Mouse (Mus musculus) ES-CJ7 (cell line): ENCODE data around the gene Zfp282.

Source experiments
- DNase-seq: peaks from one replicate; pipeline ENCODE4 v3.0.0; 2011; ENCODE audit warnings: low read depth, low spot score

Zfp282 gene

DNA sequence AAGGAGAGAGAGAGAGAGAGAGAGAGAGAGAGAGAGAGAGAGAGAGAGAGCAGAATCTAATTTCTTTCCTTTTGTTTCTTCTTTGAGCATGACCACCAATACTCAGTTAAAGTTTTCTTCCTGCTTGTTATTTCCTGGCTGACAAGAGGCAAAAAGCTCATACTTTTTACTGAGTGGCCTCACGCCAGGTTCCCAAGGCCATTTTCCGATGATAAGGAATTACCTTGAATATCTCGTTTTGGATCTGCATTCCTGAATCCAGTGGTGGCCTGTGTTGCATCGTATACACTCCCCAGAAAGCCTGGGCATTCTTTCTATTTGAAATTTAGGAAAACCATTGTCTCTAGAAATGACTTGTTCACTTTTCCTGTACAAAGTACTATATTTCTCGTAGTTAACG lies 22.4 kb downstream of the Zfp282 start:
- DNase-seq = no peak

DNA sequence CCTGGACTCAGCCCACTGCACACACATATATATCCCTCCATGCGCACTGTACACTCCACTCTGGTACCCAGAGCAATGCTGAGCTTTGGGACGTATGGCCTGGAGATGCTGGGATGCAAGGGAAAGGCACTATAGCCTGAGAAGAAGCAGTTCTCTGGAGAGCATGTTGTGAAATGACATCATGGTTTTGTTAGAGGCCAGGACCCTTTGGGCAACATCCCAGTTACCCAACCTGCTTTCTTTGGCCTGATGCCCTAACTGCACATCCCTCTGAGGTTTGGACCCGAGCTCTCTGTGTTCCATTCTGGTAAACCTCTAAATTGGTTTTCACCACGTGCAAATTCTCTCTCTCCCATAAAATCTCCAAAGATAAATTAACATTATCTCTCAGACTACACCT lies 26.6 kb downstream of the Zfp282 start:
- no peak for DNase-seq

DNA sequence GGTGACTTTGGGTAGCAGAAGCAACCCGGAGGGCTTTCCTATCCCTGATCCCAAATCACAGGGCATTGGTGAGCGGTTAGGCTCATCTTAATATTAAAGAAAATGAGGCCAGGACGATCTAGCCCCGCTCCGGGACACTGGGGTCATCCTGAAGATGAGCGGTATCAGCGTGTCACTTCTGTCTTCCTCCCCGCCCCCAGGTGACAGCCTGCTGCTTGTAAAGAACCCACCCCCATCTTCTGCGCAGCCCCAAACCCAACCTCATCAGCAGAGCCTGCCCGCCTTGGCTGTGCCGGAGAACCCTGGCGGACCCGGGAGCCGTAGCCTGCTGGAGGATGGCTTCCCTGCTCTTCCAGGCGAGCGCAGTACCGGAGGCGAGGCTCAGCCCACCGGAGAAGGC lies 27.4 kb downstream of the Zfp282 start:
- peak; percentile 80 for DNase-seq

DNA sequence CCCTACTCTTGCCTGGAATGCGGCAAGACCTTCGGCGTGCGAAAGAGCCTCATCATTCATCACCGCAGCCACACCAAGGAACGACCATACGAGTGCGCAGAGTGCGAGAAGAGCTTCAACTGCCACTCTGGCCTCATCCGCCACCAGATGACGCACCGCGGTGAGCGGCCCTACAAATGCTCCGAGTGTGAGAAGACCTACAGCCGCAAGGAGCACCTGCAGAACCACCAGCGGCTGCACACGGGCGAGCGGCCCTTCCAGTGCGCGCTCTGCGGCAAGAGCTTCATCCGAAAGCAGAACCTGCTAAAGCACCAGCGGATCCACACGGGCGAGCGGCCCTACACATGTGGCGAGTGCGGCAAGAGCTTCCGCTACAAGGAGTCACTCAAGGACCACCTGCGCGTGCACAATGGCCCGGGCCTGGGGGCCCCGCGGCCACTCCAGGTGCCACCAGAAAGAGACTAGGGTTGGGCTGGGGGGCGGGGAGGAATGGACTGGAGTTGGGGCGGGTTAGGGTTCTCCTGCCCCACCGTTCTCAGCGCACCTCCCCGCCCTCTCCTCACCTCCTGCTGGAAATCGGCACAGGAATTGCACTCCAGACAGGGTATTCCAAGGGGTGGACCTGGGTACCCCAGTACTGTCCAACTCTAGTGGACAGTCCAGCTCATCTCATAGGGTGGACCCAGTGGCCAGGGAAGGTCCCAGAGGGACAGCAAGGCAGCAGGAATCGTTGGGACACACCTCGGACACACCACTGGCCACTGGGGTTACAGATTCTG lies 28.1 kb downstream of the Zfp282 start:
- DNase-seq = peak; percentile 73

DNA sequence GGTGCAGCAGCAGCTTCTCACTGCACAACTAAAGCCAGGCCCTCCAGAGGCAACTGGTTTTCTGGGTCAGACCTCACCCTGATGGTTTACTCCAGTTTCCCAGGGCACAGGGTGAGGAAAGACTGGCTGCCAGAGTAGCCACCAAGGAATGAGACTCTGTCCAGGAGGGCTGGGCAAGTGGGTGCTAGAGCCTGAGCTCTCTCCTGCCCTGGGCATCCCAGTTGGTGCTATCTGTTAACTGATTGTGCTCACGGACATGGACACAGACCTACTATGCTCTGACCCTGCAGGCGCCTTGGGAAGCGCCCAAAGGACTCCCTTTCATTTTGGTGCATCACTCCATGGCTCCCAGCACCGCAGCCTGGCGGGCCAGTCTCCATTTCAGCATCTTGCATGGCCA lies 29.3 kb downstream of the Zfp282 start:
- no peak for DNase-seq

DNA sequence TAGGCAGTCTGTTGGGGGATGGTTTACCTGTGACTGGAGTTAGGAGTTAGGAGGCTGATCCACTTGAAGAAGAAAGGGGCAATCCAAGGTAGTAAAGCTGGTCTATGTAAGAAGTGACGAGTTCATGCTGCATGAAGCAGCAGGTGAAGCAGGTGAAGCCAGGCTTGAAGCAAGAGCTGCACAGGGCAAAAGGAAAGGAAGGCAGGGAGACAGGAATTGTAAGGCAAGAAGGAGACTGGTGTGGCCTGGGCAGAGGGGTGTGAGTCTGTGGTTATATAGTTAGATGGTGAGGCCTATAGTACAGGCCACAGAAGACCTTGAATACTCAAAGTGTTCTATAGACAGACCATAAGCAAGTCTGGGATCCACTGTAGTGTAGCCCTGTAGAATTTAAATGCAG lies 32.0 kb downstream of the Zfp282 start:
- DNase-seq = no peak

DNA sequence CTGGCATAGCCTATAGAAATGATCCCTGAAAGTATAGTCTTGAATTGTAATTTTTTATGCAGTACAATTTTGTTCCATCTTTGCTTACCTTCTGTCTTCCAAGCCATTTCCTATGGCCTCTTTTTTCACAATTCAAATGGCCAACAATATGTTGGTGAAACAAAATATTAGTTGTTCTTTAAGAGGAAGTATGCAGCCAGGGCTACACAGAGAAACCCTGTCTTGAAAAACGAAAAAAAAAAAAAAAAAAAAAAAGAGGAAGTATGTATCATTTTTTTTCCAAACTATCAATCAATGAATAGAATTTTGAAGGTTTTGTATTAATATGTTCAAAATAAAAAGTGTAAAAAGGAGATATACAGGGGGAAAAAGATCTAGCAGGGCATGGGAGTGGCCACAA lies 34.6 kb downstream of the Zfp282 start:
- DNase-seq = no peak

DNA sequence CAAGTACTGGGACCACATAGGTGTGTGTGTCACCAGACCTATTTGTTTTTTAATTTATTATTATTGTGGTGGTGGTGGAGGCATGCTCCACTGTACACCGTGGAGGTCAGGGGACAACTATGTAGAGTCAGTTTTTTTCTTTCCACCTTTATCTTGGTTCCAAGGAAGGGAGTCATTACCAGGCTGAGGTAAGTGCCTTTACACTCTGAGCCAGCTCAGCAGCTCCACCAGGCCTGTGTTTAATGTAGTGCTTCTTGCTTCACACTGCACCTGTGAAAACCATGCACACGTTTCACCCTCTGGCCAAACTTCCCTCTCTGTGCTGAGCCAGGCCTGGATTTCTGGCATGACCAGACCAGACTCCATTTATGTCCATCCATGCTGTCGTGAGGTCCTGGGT lies 36.0 kb downstream of the Zfp282 start:
- peak; percentile 19 for DNase-seq

DNA sequence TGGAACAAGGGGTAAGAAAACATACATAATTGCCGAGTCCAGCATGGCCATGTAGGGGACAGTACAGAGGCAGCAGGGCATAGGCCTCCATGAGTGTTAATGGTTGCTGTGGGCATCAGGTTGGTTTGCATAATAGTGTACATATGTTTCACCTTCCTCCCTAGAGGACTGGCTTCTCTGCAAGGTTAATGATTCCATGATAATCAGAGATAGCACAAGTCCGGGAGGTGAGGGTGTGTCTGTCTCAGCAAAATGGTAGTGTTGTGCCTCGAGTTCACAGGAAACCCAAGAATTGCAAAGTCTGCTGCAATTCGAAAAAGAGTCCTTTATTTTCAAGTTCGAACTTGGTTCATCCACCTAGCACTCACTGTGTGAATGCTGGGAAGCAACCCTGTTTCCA lies 40.0 kb downstream of the Zfp282 start:
- no peak for DNase-seq

DNA sequence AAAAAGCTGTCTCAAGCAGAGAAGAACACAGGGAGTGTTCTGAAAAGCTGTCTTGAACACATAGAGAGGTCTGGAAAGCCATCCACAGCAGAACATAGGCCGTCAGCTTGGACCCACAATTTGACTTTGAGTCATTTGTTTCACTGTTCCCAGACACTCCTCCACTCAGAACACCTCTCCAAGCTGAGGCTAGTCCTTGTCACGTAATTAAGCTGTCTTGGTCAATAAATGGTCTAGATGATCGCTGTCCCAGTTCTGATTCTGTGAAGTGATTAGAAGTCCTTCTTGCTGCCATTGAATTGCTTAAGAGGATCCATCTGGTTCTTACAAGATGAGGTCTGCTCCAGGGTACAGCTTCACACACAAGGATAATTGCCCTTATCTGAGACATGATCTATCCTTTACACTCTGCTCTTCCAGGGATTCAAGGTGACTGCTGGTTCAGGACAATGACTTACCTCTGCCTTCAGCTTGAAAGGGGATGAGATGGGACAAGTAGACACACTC lies 41.8 kb downstream of the Zfp282 start:
- DNase-seq = peak; percentile 31

DNA sequence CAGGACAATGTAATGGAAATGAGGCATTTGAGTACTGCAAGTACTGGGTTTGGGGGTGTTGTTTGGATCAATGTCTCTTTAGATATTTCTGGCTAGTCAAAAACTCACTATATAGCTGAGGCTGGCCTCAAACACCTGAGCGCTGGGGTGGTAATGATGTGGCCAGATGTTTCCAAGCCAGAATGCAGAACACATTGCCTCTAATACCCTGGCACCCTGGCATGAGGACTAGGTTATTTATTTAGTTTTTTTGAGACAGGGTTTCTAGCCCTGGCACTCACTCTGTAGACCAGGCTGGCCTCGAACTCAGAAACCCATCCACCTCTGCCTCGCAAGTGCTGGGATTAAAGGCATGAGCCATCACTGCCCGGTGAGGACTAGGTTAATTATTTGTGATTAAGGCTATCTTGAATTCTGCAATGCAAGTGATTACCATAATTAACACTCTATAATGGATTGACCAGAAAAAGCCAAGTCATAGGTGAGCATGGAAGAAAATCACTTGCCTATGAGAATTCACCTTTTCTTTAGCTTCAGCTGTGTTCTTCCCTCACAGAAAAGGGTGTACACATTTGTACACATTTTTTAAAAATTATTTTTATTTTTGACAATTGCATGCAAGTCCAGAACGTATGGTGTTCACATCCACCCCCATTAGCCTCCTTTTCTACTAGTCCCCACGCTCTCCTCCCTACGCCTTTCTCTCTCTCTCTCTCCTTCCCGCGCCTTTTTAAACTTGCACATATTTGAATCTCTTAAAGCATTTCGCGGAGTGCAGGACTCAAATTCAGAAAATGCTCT lies 42.8 kb downstream of the Zfp282 start:
- peak; percentile 18 for DNase-seq

DNA sequence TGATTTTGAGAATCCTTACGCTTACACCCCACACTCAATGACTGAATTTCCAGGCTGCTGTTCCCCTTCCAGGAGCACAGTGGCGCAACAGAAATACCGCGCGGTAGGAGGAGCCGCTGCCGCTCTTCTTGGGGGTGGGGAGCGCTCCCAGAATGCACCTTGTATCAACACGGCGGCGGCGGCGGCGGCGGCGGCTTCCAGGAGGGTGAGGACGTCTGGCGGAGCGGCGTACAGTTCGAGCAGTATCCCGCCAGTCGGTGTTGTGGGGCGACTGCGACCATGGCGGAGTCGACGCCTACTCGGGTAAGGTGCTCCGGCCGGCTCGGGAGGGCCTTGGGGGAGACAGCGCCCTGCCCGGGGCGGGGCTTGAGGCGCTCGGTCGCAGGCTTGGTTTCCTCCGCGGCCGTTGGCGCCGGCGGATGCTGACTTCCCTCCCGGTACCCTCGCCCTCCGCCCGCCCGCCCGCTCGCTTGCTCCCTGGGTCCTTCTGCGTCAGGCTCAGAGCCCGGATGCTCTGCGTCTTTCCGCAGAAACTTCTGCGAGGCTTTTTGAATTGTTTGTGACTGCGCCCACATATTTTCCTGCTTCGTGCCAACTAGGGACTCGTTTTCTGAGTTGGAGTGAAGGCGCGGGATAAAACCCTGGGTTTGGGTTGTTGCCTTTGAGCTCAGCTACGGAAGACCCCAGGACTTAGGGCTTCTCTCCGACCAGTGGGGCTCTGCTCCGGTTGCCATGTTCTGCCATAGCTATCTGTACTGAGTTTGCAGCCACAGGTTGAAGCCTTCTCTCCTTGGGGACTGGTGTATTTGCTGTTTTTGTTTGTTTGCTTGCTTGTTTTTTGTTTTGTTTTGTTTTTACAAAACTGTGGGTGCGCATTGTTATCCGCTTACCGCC lies 43.7 kb downstream of the Zfp282 start, which contains the start of gene Zfp212:
Zfp212 (plus strand) TSS at position 30 of the 894 bp plus-strand sequence.
- DNase-seq = peak; percentile 92

DNA sequence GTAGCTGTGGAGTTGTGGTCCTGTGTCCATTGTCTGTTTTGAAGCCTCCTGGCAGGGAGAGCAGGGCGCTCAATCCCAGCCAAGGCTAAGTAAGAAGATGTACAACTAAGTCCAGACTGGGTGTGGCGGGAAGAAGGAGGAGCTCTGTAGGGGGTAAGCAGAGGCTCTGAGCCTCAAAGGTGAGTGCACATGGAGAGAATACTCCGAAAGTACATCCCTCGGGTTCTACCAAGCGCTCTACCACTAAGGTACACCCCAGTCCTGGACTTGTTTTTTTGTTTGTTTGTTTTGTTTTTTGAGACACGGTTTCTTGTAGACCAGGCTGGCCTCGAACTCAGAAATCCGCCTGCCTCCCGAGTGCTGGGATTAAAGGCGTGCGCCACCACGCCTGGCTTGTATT lies 65.5 kb downstream of the Zfp282 start:
- DNase-seq = peak; percentile 52

DNA sequence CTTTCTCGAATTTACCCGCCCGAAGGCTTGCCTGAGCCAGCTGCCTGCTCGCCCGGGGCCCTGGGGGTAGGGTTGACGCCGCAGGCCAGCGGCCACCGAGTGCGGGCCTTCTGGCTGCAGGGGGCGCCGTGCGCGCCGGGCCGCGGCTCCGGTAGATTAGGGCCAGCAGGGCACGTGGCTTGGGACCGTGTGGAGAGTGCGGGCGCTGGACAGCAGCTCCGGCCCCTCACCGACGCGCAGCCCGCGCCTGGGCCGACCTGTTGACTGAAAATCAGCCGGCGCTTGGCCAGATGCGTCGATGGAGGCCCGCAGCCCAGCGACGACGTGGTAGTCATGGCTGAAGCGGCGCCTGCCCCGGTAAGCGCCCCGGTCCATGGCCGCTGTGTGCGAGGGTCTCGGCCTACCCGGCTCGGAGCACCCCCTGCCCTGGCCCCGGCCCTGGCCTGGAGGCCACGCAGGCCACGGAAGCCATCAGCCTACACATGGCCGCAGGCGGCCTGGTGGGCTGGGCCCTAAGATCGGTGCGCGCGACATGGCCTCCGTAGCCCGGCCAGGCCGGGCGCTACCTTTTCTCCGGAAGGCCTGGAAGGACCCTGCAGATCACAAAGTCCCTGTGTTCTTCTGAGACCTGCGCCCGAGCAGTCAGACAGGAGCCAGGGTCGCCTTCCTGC lies 66.2 kb downstream of the Zfp282 start:
- DNase-seq = peak; percentile 63

DNA sequence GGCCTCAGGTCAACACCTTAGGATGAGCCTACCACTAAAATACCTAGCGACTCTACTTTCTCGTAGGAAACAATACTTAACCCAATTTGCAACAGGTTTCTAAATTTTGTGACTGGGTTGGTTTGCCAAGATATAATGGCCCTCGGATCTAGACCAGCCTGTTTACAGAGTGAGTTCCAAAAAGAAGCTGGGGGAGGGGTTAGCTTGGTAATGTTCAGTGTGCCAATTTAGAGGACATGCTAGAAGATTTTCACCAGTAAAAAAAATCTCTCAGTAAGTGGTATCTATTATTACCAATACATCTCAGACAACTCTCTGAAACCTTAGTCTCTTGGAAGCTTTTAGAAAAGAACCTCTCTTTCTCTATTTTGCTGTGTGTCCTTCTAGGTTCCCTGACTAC lies 66.7 kb downstream of the Zfp282 start:
- no peak for DNase-seq

DNA sequence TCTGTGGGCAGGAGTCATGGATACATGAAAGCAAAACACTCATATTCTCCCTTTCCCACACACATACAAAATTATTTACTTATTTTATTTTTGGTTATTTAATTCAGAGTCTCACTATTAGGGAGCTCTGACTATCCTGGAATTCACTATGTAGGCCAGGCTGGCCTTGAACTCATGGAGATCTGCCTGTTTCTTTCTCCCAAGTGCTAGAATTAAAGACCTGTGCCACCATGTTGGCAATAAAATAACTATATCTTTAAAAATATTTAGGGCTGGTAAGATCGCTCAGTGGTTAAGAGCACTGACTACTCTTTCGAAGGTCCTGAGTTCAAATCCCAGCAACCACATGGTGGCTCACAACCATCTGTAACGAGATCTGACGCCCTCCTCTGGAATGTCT lies 70.4 kb downstream of the Zfp282 start:
- DNase-seq = no peak

DNA sequence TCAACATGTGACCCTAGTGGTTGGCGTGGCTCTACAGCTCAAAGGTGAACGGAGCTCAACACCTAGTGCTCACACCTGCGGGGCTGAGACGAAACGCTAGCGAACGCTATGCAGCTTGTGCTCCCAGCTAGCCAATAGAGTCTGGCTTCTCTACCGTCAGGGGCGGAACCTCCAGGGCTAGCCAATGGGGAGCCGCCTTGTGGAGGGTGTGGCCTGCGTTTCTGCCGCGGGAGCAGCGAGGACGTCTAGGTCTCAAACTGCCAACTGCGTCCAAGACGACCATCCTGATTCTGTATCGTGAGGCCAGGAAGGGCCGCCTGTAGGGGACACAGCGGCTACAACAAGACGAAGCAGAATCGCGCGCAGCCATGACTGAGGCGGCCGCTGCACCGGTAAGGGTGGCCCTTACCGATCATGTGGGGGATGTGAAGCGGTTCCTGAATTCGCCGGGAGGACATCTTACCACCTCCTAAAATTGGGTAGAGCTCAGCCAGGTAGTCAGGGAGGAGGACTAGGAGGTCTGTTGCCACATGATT lies 76.3 kb downstream of the Zfp282 start, which contains the start of gene Zfp956:
Zfp956 (plus strand) TSS at position 200 of the 536 bp plus-strand sequence.
- DNase-seq = peak; percentile 96

DNA sequence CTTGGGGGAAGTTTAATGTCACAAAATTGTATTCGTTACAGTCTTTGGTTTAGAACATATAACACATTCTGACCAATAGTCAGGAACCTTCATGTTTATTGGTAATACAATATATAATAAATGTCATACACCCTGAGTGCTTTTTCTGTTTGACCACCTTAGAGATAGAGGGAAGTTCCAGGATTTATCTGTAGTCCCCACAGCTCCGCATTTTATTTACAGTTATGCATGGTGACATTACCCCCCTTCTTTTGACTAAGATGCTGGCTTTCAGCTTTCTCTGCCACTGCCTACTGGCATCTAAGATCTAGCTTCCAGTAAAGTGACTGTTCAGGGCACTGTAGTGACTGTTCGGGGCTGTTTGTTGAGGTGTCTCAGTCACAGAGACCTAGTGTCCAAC lies 77.4 kb downstream of the Zfp282 start:
- DNase-seq = no peak

DNA sequence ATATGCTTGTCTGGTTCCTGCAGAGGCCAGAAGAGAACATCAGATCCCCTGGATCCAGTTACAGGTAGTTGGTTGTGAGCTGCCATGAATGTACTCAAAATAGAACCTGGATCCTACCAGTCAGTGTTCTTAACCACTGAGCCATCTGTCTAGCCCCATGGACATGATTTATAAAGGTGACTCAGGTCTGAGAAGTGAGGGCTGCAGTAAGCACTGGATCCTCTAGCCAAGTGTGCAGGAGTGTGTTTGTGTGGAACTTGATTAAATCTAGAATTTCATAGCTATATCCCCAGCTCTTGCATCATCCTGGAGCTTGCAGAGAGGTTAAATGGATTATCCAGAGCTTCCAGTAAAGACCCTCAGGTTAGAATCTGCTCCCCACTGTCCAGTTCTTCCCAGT lies 80.8 kb downstream of the Zfp282 start:
- DNase-seq = no peak
